Mouse (Mus musculus) neural tube, embryonic 12.5 days (tissue): ENCODE results near the gene Cpt1b. TPM values are rescaled to one million over a fixed set of nuclear protein-coding genes. Genes with fewer than 3 reads are reported as not detected.

Source experiments
- ATAC-seq: fragments of 200-750 bp; cut with Nextera tagmentation; 2 replicates; pipeline ENCODE4 v1.8.0; 2017; ENCODE audit warnings: low read depth, mild to moderate bottlenecking, moderate TSS enrichment, moderate library complexity; ENCODE audit not compliant: low FRiP score
- H3K27ac ChIP-seq: fragments of 300-500 bp; sonication (generic); 2 replicates; pipeline ENCODE4 v1.5.1; 2016
- H3K27me3 ChIP-seq: fragments of 300-500 bp; sonication (generic); replicated peaks from 2 replicates; pipeline ENCODE4 v1.6.1; 2016; ENCODE audit warnings: mild to moderate bottlenecking
- H3K36me3 ChIP-seq: fragments of 300-500 bp; sonication (generic); 2 replicates; pipeline ENCODE4 v1.6.1; 2016; ENCODE audit warnings: mild to moderate bottlenecking
- H3K4me1 ChIP-seq: fragments of 300-500 bp; sonication (generic); 2 replicates; pipeline ENCODE4 v1.6.1; 2016
- H3K4me2 ChIP-seq: fragments of 300-500 bp; sonication (generic); replicated peaks from 2 replicates; pipeline ENCODE4 v1.6.1; 2016; ENCODE audit warnings: mild to moderate bottlenecking
- H3K4me3 ChIP-seq: fragments of 300-500 bp; sonication (generic); 2 replicates; pipeline ENCODE4 v1.5.1; 2016
- H3K9ac ChIP-seq: fragments of 300-500 bp; sonication (generic); 2 replicates; pipeline ENCODE4 v1.6.1; 2016; ENCODE audit warnings: mild to moderate bottlenecking
- H3K9me3 ChIP-seq: fragments of 300-500 bp; sonication (generic); 2 replicates; pipeline ENCODE4 v1.6.1; 2016; ENCODE audit warnings: mild to moderate bottlenecking
- WGBS: fragments of 180-500 bp; shearing (Covaris S2); methylation state at CpG from one replicate; pipeline ENCODE4 v1.1.7; 2016; 5-methylcytosine and 5-hydroxymethylcytosine counted together
- polyA plus RNA-seq: library from polyadenylated mRNA; unstranded; fragments of >200 nt; fragmentation: Nextera tagmentation; extraction: Ambion mirVana; gene quantifications from 2 replicates; pipeline ENCODE4 v1.2.1, GENCODE M21; 2016

The Cpt1b gene
- polyA plus RNA-seq, 1 experiment from 2014 or later, result 0.85 TPM

GRCm38 (mm10) chr15:89376957-89377356 lies 48.7 kb downstream of the Cpt1b start, which contains the start of gene Tymp:
TSS of gene Tymp (minus strand) at chr15:89377039.
- H3K27me3 ChIP-seq, result peaks cover 46% of the 10 kb centered on the region
- H3K36me3 ChIP-seq, result peaks cover 7% of the 10 kb centered on the region
- H3K4me1 ChIP-seq, result peaks cover 27% of the 10 kb centered on the region
- H3K9ac ChIP-seq, result no peak within 1 kb of the TSS; the same call in 1 of the 2 replicates
- 20% methylated on average over 16 of the region's 16 CpGs for WGBS
- H3K4me2 ChIP-seq, result peak within 1 kb of the TSS; percentile 10; the same call in 1 of the 2 replicates
- no peaks in the 10 kb centered on the region for H3K9me3 ChIP-seq
- H3K4me3 ChIP-seq, result no peak within 1 kb of the TSS
- ATAC-seq, result no peak
- no peak within 1 kb of the TSS for H3K27ac ChIP-seq

- Histone ChIP-seq H3K27ac (no peak overlapping the region), H3K4me3 (no peak overlapping the region), H3K27me3 (peaks cover 46% of the 10 kb centered on the region), H3K36me3 (peaks cover 16% of the 10 kb centered on the region), H3K4me1 (peaks cover 27% of the 10 kb centered on the region), H3K9ac (no peak overlapping the region), H3K4me2 (no peak overlapping the region), H3K9me3 (no peaks in the 10 kb centered on the region)
- no peak for ATAC-seq
- WGBS, result 83% methylated on average over 7 of the region's 7 CpGs
Observed at GRCm38 (mm10) chr15:89376040-89376439, 49.6 kb downstream of the Cpt1b start.

DNA sequence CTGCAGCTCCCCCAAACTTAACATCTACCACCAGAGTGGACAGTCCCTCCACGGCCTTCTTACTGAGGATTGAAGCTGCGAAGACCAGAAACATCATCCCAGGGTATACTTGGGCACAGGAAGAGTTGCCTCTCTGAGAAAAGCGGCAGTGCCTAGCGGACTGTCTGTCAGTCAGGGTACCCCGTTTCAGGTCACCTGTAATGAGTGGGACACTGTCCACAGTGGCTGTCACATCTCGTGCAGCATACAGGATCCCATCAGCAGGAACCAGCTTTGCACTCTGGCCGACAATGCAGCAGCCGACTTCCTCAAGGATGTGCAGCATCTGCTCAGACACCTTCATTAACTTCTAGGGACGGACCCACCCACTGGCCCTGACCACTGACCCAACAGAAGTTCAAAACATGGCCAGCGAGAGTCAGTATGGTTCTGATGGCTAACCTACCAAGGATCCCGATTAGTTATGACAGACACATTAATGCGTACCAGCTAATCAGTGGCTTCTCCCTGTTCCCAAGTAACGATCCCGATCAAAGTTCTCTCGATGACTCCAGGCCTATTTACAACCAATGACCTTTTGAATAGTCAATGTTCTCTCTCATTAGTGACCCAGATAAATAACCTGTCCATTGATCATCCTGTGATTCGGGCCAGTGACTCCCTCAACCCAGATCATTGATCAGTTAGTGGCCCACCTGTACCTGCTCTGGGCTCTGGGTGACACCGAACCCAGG lies 50.7 kb downstream of the Cpt1b start:
- Histone ChIP-seq H3K4me1 (peaks cover 27% of the 10 kb centered on the region), H3K27ac (no peak overlapping the region), H3K4me3 (no peak overlapping the region), H3K9me3 (no peaks in the 10 kb centered on the region), H3K4me2 (no peak overlapping the region), H3K27me3 (peaks cover 41% of the 10 kb centered on the region), H3K36me3 (peaks cover 27% of the 10 kb centered on the region), H3K9ac (no peak overlapping the region)
- 95% methylated on average over 17 of the region's 17 CpGs for WGBS
- no peak for ATAC-seq

GRCm38 (mm10) chr15:89374340-89374739 lies 51.3 kb downstream of the Cpt1b start:
- Histone ChIP-seq H3K27me3 (peaks cover 36% of the 10 kb centered on the region), H3K4me2 (peak overlapping the region; percentile 82), H3K9ac (peak overlapping the region; percentile 76), H3K27ac (no peak overlapping the region), H3K4me3 (peak overlapping the region; percentile 65), H3K9me3 (no peaks in the 10 kb centered on the region), H3K36me3 (peaks cover 33% of the 10 kb centered on the region), H3K4me1 (peaks cover 23% of the 10 kb centered on the region)
- WGBS, result 43% methylated on average over 9 of the region's 9 CpGs
- ATAC-seq, result no peak

DNA sequence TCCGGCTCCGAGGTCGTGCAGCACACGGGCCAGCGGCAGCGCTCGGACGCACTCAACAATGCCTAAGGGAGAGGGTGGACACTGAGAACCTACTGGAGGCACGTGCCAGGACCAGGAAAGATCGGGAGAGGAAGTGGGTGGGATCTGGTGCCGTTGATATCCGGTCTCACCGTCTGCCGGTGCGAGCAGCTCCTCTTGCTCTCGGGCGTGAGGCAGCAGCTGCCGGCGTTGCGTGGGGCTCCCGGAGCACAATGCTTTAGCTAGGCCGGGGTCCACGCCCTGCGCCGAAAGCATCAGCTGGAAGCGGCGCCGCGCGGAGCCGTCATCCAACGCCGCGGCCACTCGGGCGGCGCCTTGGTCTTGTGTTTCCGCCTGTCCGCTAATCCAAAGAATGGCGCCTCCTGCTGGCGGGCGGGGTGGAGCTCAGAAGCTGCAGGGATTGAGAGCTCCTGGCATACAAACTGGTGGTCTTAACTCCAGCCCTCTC lies 51.9 kb downstream of the Cpt1b start, which contains the start of gene Sco2:
TSS of gene Sco2 (minus strand) at position 85 of the 487 bp plus-strand sequence.
- Histone ChIP-seq H3K27ac (peak within 1 kb of the TSS; percentile 82; the same call in 1 of the 2 replicates), H3K4me3 (peak within 1 kb of the TSS; percentile 65), H3K9ac (peak within 1 kb of the TSS; percentile 76), H3K36me3 (peaks cover 39% of the 10 kb centered on the region), H3K4me2 (peak within 1 kb of the TSS; percentile 82), H3K9me3 (no peaks in the 10 kb centered on the region), H3K27me3 (peaks cover 31% of the 10 kb centered on the region), H3K4me1 (peaks cover 18% of the 10 kb centered on the region)
- under 1% methylated on average over 42 of the region's 42 CpGs for WGBS
- peak; percentile 80 for ATAC-seq

DNA sequence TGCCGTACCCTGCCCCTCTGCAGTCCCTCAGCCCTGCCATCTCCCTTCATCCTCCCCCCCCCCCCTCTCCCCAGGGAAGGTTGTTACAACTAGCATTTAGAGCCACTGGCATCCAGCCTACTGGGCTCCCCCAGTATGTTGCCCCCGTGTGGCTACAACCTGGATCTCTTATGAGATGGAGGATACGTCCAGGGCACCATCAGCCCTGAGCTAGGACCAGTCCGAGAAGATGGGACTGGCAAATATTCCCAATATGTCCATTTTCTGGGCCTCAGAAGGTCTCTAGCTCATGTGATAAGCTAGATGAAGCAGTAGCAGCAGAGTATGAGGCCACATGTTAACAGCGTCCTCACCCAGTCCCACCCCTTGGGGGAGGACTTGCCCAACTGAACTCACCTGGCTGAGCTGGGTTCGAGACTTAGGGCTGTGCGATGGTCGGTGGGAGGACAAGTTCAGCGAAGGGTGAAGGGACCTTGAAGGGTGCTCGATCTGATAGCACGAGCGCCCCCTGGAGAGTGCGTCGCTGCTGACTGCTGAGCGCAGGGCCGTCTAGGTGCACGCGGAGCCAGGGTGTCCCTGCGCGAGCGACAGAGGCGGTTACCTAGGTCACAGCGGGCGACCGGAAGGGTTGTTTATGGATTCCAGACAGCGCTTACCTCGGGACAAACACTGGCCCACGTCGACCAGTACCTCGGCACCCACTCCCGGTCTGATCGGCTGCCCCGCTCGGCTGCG lies 52.5 kb downstream of the Cpt1b start:
- H3K27me3 ChIP-seq, result peaks cover 25% of the 10 kb centered on the region
- peak overlapping the region; percentile 65 for H3K4me3 ChIP-seq
- H3K27ac ChIP-seq, result peak overlapping the region; percentile 82; the same call in 1 of the 2 replicates
- WGBS, result 1% methylated on average over 35 of the region's 35 CpGs
- peaks cover 13% of the 10 kb centered on the region for H3K4me1 ChIP-seq
- ATAC-seq, result peak; percentile 79
- peaks cover 45% of the 10 kb centered on the region for H3K36me3 ChIP-seq
- peak overlapping the region; percentile 82 for H3K4me2 ChIP-seq
- H3K9me3 ChIP-seq, result no peaks in the 10 kb centered on the region
- H3K9ac ChIP-seq, result peak overlapping the region; percentile 76

- H3K27me3 ChIP-seq, result peaks cover 18% of the 10 kb centered on the region
- no peak overlapping the region for H3K9ac ChIP-seq
- peak overlapping the region; percentile 82 for H3K4me2 ChIP-seq
- no peak overlapping the region; the same call in 1 of the 2 replicates for H3K4me3 ChIP-seq
- peaks cover 51% of the 10 kb centered on the region for H3K36me3 ChIP-seq
- H3K4me1 ChIP-seq, result peaks cover 13% of the 10 kb centered on the region
- WGBS, result 84% methylated on average over 7 of the region's 7 CpGs
- no peak for ATAC-seq
- H3K27ac ChIP-seq, result no peak overlapping the region
- H3K9me3 ChIP-seq, result no peaks in the 10 kb centered on the region
Observed at GRCm38 (mm10) chr15:89372536-89372935, 53.1 kb downstream of the Cpt1b start.

DNA sequence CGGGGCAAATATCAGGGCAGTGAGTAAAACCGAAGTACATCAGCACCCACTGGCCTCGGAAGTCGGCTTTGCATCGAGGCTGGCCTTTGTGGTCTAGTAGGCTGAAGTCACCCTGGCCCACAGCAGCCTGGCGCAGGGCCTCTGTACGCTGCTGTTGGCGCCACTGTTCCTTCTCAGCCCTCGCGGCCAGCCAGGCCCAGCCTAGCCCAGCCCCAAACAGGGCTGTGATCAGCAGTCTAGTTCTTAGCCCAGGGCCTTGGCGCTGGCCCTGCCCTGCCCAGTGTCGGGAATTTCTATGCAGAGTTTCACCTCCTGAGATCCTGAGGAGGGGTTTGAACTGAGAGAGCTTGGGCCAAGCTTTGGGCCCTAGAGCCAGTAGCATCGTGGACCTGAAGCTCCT lies 53.6 kb downstream of the Cpt1b start:
- peaks cover 13% of the 10 kb centered on the region for H3K4me1 ChIP-seq
- H3K4me2 ChIP-seq, result no peak overlapping the region
- H3K27ac ChIP-seq, result no peak overlapping the region
- peaks cover 56% of the 10 kb centered on the region for H3K36me3 ChIP-seq
- no peak for ATAC-seq
- H3K9ac ChIP-seq, result no peak overlapping the region; the same call in 1 of the 2 replicates
- WGBS, result 90% methylated on average over 13 of the region's 13 CpGs
- H3K9me3 ChIP-seq, result no peaks in the 10 kb centered on the region
- H3K4me3 ChIP-seq, result no peak overlapping the region; the same call in 1 of the 2 replicates
- H3K27me3 ChIP-seq, result peaks cover 14% of the 10 kb centered on the region

Other genes with a start within 250 kb of the Cpt1b start
- 123 and 126 TPM in 2 replicates for gene Plxnb2, start 245.1 kb downstream of the Cpt1b start, polyA plus RNA-seq
- 55.5 and 62.6 TPM in 2 replicates for gene Dennd6b, start 229.4 kb downstream of the Cpt1b start, polyA plus RNA-seq
- gene Ppp6r2, start 214.3 kb downstream of the Cpt1b start, polyA plus RNA-seq, result 56.9 and 69.7 TPM in 2 replicates
- gene Sbf1, start 110.6 kb downstream of the Cpt1b start, polyA plus RNA-seq, result 88.9 and 90.5 TPM in 2 replicates
- not detected in 2 replicates for gene Adm2, start 103.1 kb downstream of the Cpt1b start, polyA plus RNA-seq
- not detected in 2 replicates for gene Miox, start 91.5 kb downstream of the Cpt1b start, polyA plus RNA-seq
- 38.8 and 42.2 TPM in 2 replicates for gene Lmf2, start 70.2 kb downstream of the Cpt1b start, polyA plus RNA-seq
- gene Ncaph2, start 70.1 kb downstream of the Cpt1b start, polyA plus RNA-seq, result 133 and 139 TPM in 2 replicates
- gene Sco2, start 52.0 kb downstream of the Cpt1b start, polyA plus RNA-seq, result 7.8 and 8.8 TPM in 2 replicates
- gene Tymp, start 48.8 kb downstream of the Cpt1b start, polyA plus RNA-seq, result 1.6 and 1.7 TPM in 2 replicates
- 0.30 and 0.54 TPM in 2 replicates for gene Odf3b, start 46.6 kb downstream of the Cpt1b start, polyA plus RNA-seq
- gene Klhdc7b, start 40.9 kb downstream of the Cpt1b start, polyA plus RNA-seq, result not detected in 2 replicates
- gene Syce3, start 15.4 kb downstream of the Cpt1b start, polyA plus RNA-seq, result not detected in 2 replicates
- 5.2 and 5.3 TPM in 2 replicates for gene C730034F03Rik, start 3.7 kb upstream of the Cpt1b start, polyA plus RNA-seq
- not detected in 2 replicates for gene Gm44502, start 3.8 kb upstream of the Cpt1b start, polyA plus RNA-seq
- 79.3 and 80.1 TPM in 2 replicates for gene Chkb, start 4.0 kb upstream of the Cpt1b start, polyA plus RNA-seq
- 61.7 and 62.5 TPM in 2 replicates for gene Mapk8ip2, start 28.1 kb upstream of the Cpt1b start, polyA plus RNA-seq
- gene Arsa, start 51.6 kb upstream of the Cpt1b start, polyA plus RNA-seq, result 15.4 and 15.6 TPM in 2 replicates
- 4.8 and 7.1 TPM in 2 replicates for gene Shank3, start 73.8 kb upstream of the Cpt1b start, polyA plus RNA-seq
- gene Acr, start 142.5 kb upstream of the Cpt1b start, polyA plus RNA-seq, result 1.0 TPM in 2 replicates
- gene Rabl2, start 166.1 kb upstream of the Cpt1b start, polyA plus RNA-seq, result 74.7 and 82.9 TPM in 2 replicates